Mouse (Mus musculus) hindbrain, embryonic 10.5 days (tissue): ENCODE measurements around the gene Nfkbil1. TPM values are rescaled to one million over a fixed set of nuclear protein-coding genes. Genes with fewer than 3 reads are reported as not detected.
A peak's percentile ranks its signal among the peaks of the same experiment; 100 is the strongest.

Experiments
- DNase-seq: peaks from one replicate; pipeline ENCODE4 v3.0.0-alpha.2; 2017; ENCODE audit warnings: low spot score
- H3K27ac ChIP-seq: fragments of 300-500 bp; sonication (generic); 2 replicates; pipeline ENCODE4 v1.5.1; 2016; ENCODE audit warnings: mild to moderate bottlenecking, moderate library complexity
- H3K27me3 ChIP-seq: fragments of 300-500 bp; sonication (generic); 2 replicates; pipeline ENCODE4 v1.6.1; 2016; ENCODE audit warnings: mild to moderate bottlenecking; ENCODE audit not compliant: poor library complexity, insufficient read depth, severe bottlenecking
- H3K36me3 ChIP-seq: fragments of 300-500 bp; sonication (generic); 2 replicates; pipeline ENCODE4 v1.6.1; 2016; ENCODE audit warnings: mild to moderate bottlenecking, moderate library complexity
- H3K4me1 ChIP-seq: fragments of 300-500 bp; sonication (generic); replicated peaks from 2 replicates; pipeline ENCODE4 v1.6.1; 2016; ENCODE audit warnings: mild to moderate bottlenecking
- H3K4me3 ChIP-seq: fragments of 300-500 bp; sonication (generic); 2 replicates; pipeline ENCODE4 v1.5.1; 2016; ENCODE audit warnings: mild to moderate bottlenecking, moderate library complexity
- H3K9me3 ChIP-seq: fragments of 300-500 bp; sonication (generic); 2 replicates; pipeline ENCODE4 v1.6.1; 2016; ENCODE audit warnings: mild to moderate bottlenecking, moderate library complexity
- WGBS: fragments of 180-500 bp; shearing (Covaris S2); methylation state at CpG from one replicate; pipeline ENCODE4 v1.1.7; 2016; 5-methylcytosine and 5-hydroxymethylcytosine counted together
- polyA plus RNA-seq: library from polyadenylated mRNA; unstranded; fragments of >200 nt; fragmentation: Nextera tagmentation; extraction: Ambion mirVana; gene quantifications from 2 replicates; pipeline ENCODE4 v1.2.1, GENCODE M21; 2016

Nfkbil1 gene
- polyA plus RNA-seq: 10.2 and 11.6 TPM in 2 replicates

GRCm38 (mm10) chr17:35235614-35236389, at the start of gene Nfkbil1:
Nfkbil1 (minus strand) TSS chr17:35235792.
- H3K4me1 ChIP-seq: peaks cover 49% of the 10 kb centered on the region
- peak within 1 kb of the TSS; percentile 98 for H3K27ac ChIP-seq
- under 1% methylated on average over 35 of the region's 35 CpGs for WGBS
- H3K9me3 ChIP-seq: no peaks in the 10 kb centered on the region
- DNase-seq: peak; percentile 91
- no peaks in the 10 kb centered on the region for H3K27me3 ChIP-seq
- peak within 1 kb of the TSS; percentile 74 for H3K4me3 ChIP-seq
- peaks cover 26% of the 10 kb centered on the region for H3K36me3 ChIP-seq

GRCm38 (mm10) chr17:35280276-35280675, 44.7 kb upstream of the Nfkbil1 start:
- H3K27me3 ChIP-seq: peaks cover 22% of the 10 kb centered on the region
- no peak for DNase-seq
- H3K27ac ChIP-seq: no peak overlapping the region
- whole genome bisulfite sequencing: 76% methylated on average over 3 of the region's 3 CpGs
- H3K9me3 ChIP-seq: no peaks in the 10 kb centered on the region
- 0 out of 2 replicates have a peak, but pooled peaks cover 5% of the 10 kb centered on the region for H3K4me1 ChIP-seq
- H3K36me3 ChIP-seq: no peaks in the 10 kb centered on the region
- no peak overlapping the region for H3K4me3 ChIP-seq

GRCm38 (mm10) chr17:35278957-35279688, 43.5 kb upstream of the Nfkbil1 start:
- no peak overlapping the region for H3K27ac ChIP-seq
- DNase-seq: no peak
- peaks cover 27% of the 10 kb centered on the region for H3K27me3 ChIP-seq
- H3K36me3 ChIP-seq: no peaks in the 10 kb centered on the region
- 0 out of 2 replicates have a peak, but pooled peaks cover 5% of the 10 kb centered on the region for H3K4me1 ChIP-seq
- WGBS: 88% methylated on average over 13 of the region's 13 CpGs
- no peaks in the 10 kb centered on the region for H3K9me3 ChIP-seq
- no peak overlapping the region for H3K4me3 ChIP-seq

GRCm38 (mm10) chr17:35278049-35278448, 42.5 kb upstream of the Nfkbil1 start:
- Histone ChIP-seq H3K27ac (no peak overlapping the region), H3K36me3 (no peaks in the 10 kb centered on the region), H3K27me3 (peaks cover 27% of the 10 kb centered on the region), H3K4me1 (0 out of 2 replicates have a peak, but pooled peaks cover 5% of the 10 kb centered on the region), H3K9me3 (no peaks in the 10 kb centered on the region), H3K4me3 (no peak overlapping the region)
- DNase-seq: no peak
- 86% methylated on average over 8 of the region's 8 CpGs for WGBS

GRCm38 (mm10) chr17:35276304-35276864, 40.8 kb upstream of the Nfkbil1 start:
- Histone ChIP-seq H3K9me3 (no peaks in the 10 kb centered on the region), H3K4me3 (no peak overlapping the region), H3K27ac (no peak overlapping the region), H3K4me1 (0 out of 2 replicates have a peak, but pooled peaks cover 5% of the 10 kb centered on the region), H3K36me3 (no peaks in the 10 kb centered on the region), H3K27me3 (peaks cover 27% of the 10 kb centered on the region)
- WGBS: 27% methylated on average over 13 of the region's 13 CpGs
- DNase-seq: no peak

- 0 out of 2 replicates have a peak, but pooled peaks cover 5% of the 10 kb centered on the region for H3K4me1 ChIP-seq
- DNase-seq: peak; percentile 83
- 4% methylated on average over 11 of the region's 11 CpGs for WGBS
Observed at GRCm38 (mm10) chr17:35274770-35275169, 39.2 kb upstream of the Nfkbil1 start.

GRCm38 (mm10) chr17:35272249-35272648, 36.7 kb upstream of the Nfkbil1 start:
- Histone ChIP-seq H3K4me1 (0 out of 2 replicates have a peak, but pooled peaks cover 5% of the 10 kb centered on the region), H3K27me3 (peaks cover 25% of the 10 kb centered on the region), H3K9me3 (no peaks in the 10 kb centered on the region), H3K36me3 (no peaks in the 10 kb centered on the region), H3K4me3 (no peak overlapping the region), H3K27ac (no peak overlapping the region)
- DNase-seq: no peak
- 68% methylated on average over 3 of the region's 3 CpGs for WGBS

More at GRCm38 (mm10) chr17:35274770-35275169, 39.2 kb upstream of the Nfkbil1 start:
- Histone ChIP-seq H3K4me3 (no peak overlapping the region), H3K36me3 (no peaks in the 10 kb centered on the region), H3K27ac (no peak overlapping the region), H3K9me3 (no peaks in the 10 kb centered on the region), H3K27me3 (peaks cover 27% of the 10 kb centered on the region)

GRCm38 (mm10) chr17:35269653-35270347, 34.2 kb upstream of the Nfkbil1 start:
- peak; percentile 58 for DNase-seq

GRCm38 (mm10) chr17:35267399-35268086, 32.0 kb upstream of the Nfkbil1 start:
- Histone ChIP-seq H3K27me3 (peaks cover 36% of the 10 kb centered on the region), H3K4me3 (no peak overlapping the region), H3K36me3 (no peaks in the 10 kb centered on the region), H3K27ac (no peak overlapping the region), H3K4me1 (peaks cover 15% of the 10 kb centered on the region), H3K9me3 (no peaks in the 10 kb centered on the region)
- no peak for DNase-seq
- 84% methylated on average over 1 of the region's 1 CpGs for WGBS

More at GRCm38 (mm10) chr17:35269653-35270347, 34.2 kb upstream of the Nfkbil1 start:
- Histone ChIP-seq H3K4me1 (no peaks in the 10 kb centered on the region), H3K27me3 (peaks cover 15% of the 10 kb centered on the region), H3K9me3 (no peaks in the 10 kb centered on the region), H3K36me3 (no peaks in the 10 kb centered on the region), H3K27ac (no peak overlapping the region), H3K4me3 (no peak overlapping the region)
- WGBS: 34% methylated on average over 3 of the region's 3 CpGs

- WGBS: 1% methylated on average over 31 of the region's 31 CpGs
- no peaks in the 10 kb centered on the region for H3K9me3 ChIP-seq
- H3K27me3 ChIP-seq: peaks cover 48% of the 10 kb centered on the region
- peaks cover 22% of the 10 kb centered on the region for H3K4me1 ChIP-seq
- H3K36me3 ChIP-seq: no peaks in the 10 kb centered on the region
- DNase-seq: peak; percentile 42
- H3K27ac ChIP-seq: peak overlapping the region; percentile 84
- peak overlapping the region; percentile 69 for H3K4me3 ChIP-seq
Observed at GRCm38 (mm10) chr17:35263523-35263883, 27.9 kb upstream of the Nfkbil1 start.

GRCm38 (mm10) chr17:35262664-35263522, 27.3 kb upstream of the Nfkbil1 start, which contains the start of gene H2-D1:
H2-D1 (plus strand) TSS chr17:35262730.
- peaks cover 49% of the 10 kb centered on the region for H3K27me3 ChIP-seq
- peak within 1 kb of the TSS; percentile 84 for H3K27ac ChIP-seq
- H3K4me3 ChIP-seq: peak within 1 kb of the TSS; percentile 69
- no peaks in the 10 kb centered on the region for H3K9me3 ChIP-seq
- H3K36me3 ChIP-seq: no peaks in the 10 kb centered on the region
- peak; percentile 86 for DNase-seq
- WGBS: 1% methylated on average over 73 of the region's 73 CpGs
- H3K4me1 ChIP-seq: peaks cover 23% of the 10 kb centered on the region
